Mouse (Mus musculus) stomach, postnatal 0 days (tissue): ENCODE measurements at regions not wholly inside any gene's neighbourhood (a gene's known extent, or its start where the extent isn't known, plus 50 kb on each side); places are given as distances from the start of the nearest gene placed in this dataset.

ENCODE experiments used
- ATAC-seq: fragments of 200-750 bp; cut with Nextera tagmentation; 2 replicates; pipeline ENCODE4 v1.8.0; 2017; ENCODE audit not compliant: low FRiP score, low TSS enrichment
- DNase-seq: peaks from one replicate; pipeline ENCODE4 v3.0.0-alpha.2; 2016; ENCODE audit warnings: low spot score
- H3K27ac ChIP-seq: fragments of 300-500 bp; sonication (generic); replicated peaks from 2 replicates; pipeline ENCODE4 v1.5.1; 2014; ENCODE audit warnings: mild to moderate bottlenecking, control low read depth
- H3K27me3 ChIP-seq: fragments of 300-500 bp; sonication (generic); 2 replicates; pipeline ENCODE4 v1.6.1; 2014; ENCODE audit warnings: low read length; ENCODE audit not compliant: control insufficient read depth, insufficient read depth
- H3K36me3 ChIP-seq: fragments of 300-500 bp; sonication (generic); 2 replicates; pipeline ENCODE4 v1.6.1; 2014; ENCODE audit warnings: low read length, mixed read lengths; ENCODE audit not compliant: control insufficient read depth, insufficient read depth
- H3K4me1 ChIP-seq: fragments of 300-500 bp; sonication (generic); replicated peaks from 2 replicates; pipeline ENCODE4 v1.6.1; 2014; ENCODE audit warnings: antibody characterized with exemption; ENCODE audit not compliant: control insufficient read depth, insufficient read depth
- H3K4me2 ChIP-seq: fragments of 300-500 bp; sonication (generic); replicated peaks from 2 replicates; pipeline ENCODE4 v1.6.1; 2014; ENCODE audit warnings: low read depth, mild to moderate bottlenecking, control low read depth, moderate library complexity
- H3K4me3 ChIP-seq: fragments of 300-500 bp; sonication (generic); 2 replicates; pipeline ENCODE4 v1.5.1; 2014; ENCODE audit warnings: low read depth, low read length, control low read depth
- H3K9ac ChIP-seq: fragments of 300-500 bp; sonication (generic); 2 replicates; pipeline ENCODE4 v1.6.1; 2014; ENCODE audit warnings: mild to moderate bottlenecking, low read length, control low read depth, mixed read lengths
- H3K9me3 ChIP-seq: fragments of 300-500 bp; sonication (generic); 2 replicates; pipeline ENCODE4 v1.6.1; 2016; ENCODE audit warnings: low read length; ENCODE audit not compliant: control insufficient read depth
- CTCF ChIP-seq: IDR thresholded peaks from 2 replicates; pipeline ENCODE4 v1.5.1; 2016; ENCODE audit warnings: antibody characterized with exemption, low read depth, mild to moderate bottlenecking, moderate library complexity
- EP300 ChIP-seq: optimal IDR thresholded peaks from 2 replicates; pipeline ENCODE3; 2016; ENCODE audit warnings: antibody characterized with exemption
- WGBS: fragments of 180-500 bp; shearing (Covaris S2); extraction: QIAGEN DNeasy Blood & Tissue Kit; methylation state at CpG from one replicate; pipeline ENCODE4 v1.1.7; 2014; 5-methylcytosine and 5-hydroxymethylcytosine counted together

DNA sequence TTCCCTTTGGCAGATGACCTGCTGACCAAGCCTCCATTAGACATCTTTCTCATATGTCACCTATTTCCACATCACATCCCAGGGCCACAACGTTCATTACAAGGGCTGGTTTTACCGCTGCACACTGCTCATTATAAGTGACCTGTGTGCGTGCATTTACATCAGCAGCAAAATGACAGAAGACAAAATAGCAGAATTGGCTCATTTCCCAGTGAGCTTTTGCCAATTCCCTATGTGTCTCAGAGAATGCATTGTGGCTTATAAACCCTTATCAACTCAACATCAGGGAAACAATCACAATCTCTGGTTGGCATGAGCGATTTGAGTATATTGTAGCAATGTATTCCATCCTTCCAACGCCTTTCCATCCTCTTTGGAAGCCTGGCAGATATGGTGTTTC, 364.7 kb downstream of the Samd5 start:
- H3K36me3 ChIP-seq: no peaks in the 10 kb centered on the region
- no peaks in the 10 kb centered on the region for H3K4me1 ChIP-seq
- H3K27me3 ChIP-seq: no peaks in the 10 kb centered on the region
- ATAC-seq: no peak
- TF ChIP-seq CTCF: no peak
- no peak for TF ChIP-seq EP300
- no peak overlapping the region for H3K4me2 ChIP-seq
- no peaks in the 10 kb centered on the region for H3K9me3 ChIP-seq
- no peak overlapping the region for H3K4me3 ChIP-seq
- no peak overlapping the region for H3K9ac ChIP-seq
- 63% methylated on average over 5 of the region's 5 CpGs for WGBS
- no peak for DNase-seq
- no peak overlapping the region for H3K27ac ChIP-seq

DNA sequence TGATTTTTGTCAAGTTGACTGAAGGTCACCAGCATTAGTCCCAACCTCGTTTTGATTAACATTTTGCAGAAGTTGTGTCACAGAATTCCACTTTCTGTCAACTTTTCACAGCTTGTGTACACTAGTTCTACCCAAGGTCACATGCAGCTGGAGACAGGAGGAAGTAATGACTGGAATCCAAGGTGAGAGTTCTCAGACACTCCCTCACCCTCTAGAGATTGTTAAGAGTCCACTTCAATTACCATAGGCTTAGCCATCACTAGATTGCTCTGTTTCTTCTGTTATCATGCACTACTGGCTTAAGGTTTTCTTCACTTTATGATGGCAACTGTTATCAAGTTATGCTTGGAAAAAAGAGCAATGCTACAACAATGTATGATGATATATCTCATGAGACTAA, 379.0 kb downstream of the Samd5 start:
- Histone ChIP-seq H3K27ac (no peak overlapping the region), H3K4me3 (no peak overlapping the region), H3K36me3 (no peaks in the 10 kb centered on the region), H3K9ac (no peak overlapping the region), H3K27me3 (no peaks in the 10 kb centered on the region), H3K4me1 (no peaks in the 10 kb centered on the region), H3K9me3 (no peaks in the 10 kb centered on the region), H3K4me2 (no peak overlapping the region)
- TF ChIP-seq CTCF (no peak), EP300 (no peak)
- DNase-seq (no peak), ATAC-seq (no peak)
- WGBS: 15% methylated on average over 1 of the region's 1 CpGs

DNA sequence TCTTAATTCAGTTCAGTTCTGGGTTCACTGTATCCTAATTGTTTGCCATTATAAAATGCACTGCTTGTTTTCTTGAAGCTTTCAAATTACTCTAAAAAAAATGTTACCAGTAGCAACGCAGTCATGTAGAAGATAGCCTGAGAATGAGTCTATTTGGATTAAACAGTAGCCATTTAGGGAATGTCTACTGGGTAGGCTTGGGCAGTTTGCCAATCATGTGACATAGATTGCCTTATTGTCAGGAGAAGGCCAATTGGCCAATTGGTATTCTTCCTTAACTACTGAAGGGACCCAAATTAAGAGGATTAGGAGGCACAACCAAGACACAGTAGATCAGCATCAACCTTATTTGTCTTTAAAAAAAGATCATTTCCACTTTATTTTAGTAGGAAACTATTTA, 379.7 kb downstream of the Samd5 start:
- DNase-seq (no peak), ATAC-seq (no peak)
- Histone ChIP-seq H3K4me3 (no peak overlapping the region), H3K9me3 (no peaks in the 10 kb centered on the region), H3K9ac (no peak overlapping the region), H3K36me3 (no peaks in the 10 kb centered on the region), H3K4me2 (no peak overlapping the region), H3K27me3 (no peaks in the 10 kb centered on the region), H3K4me1 (no peaks in the 10 kb centered on the region), H3K27ac (no peak overlapping the region)
- 65% methylated on average over 1 of the region's 1 CpGs for WGBS
- TF ChIP-seq CTCF (no peak), EP300 (no peak)

DNA sequence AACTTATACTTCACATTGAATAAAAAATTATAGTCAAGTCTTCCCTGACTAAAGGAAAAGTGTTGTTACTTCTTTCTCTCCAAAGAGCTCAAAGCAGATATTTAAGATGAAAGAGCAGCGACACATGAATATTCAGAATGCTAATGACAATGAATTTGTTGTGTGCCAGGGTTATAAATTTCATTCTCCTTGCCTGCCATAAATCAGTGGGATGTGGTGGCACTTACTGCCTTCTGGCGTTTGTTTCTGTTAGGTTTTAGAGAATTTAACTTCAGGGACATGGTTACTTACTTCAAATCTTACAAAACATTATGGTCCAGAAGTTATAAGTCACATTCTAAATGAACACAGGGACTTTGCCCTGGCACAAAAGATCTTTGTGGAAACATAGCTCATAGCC, 380.4 kb downstream of the Samd5 start:
- no peaks in the 10 kb centered on the region for H3K36me3 ChIP-seq
- ATAC-seq: no peak
- TF ChIP-seq EP300: no peak
- no peak for TF ChIP-seq CTCF
- H3K9ac ChIP-seq: no peak overlapping the region
- no peak for DNase-seq
- H3K27ac ChIP-seq: no peak overlapping the region
- no peaks in the 10 kb centered on the region for H3K27me3 ChIP-seq
- H3K9me3 ChIP-seq: no peaks in the 10 kb centered on the region
- WGBS: 83% methylated on average over 2 of the region's 2 CpGs
- H3K4me3 ChIP-seq: no peak overlapping the region
- H3K4me1 ChIP-seq: no peaks in the 10 kb centered on the region
- no peak overlapping the region for H3K4me2 ChIP-seq

DNA sequence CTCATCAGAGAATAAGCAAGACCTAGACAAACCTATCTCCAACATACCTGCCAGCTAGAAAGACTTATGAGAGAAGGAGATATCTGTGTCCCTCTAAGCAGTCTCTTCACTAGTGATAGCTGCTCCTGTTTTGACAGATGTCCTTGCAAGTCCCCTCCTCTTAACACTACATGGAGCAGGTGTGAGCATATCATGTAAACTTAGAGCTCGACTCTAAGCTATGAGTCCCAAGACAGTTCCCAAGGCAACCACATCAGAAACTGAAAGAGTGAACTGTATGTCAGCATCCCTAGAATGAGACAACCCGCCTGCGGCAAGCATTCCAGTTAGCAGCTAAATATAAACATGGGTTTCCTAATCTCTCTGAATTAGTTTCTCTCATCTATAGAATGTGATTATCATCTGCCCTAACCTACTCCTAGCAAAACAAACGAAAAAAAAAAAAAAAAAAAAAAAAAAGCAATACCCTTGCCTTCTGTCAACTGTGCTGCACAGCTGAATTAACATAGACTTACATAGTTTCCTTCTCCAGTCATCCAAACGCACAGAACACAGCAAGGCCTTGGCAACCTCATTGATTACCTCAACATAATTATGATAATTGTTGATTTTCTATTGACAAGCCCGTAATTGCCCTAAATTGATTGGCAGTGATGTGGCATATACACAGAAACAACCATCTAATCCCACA, 383.4 kb downstream of the Samd5 start:
- ATAC-seq (no peak), DNase-seq (no peak)
- TF ChIP-seq CTCF: no peak
- Histone ChIP-seq H3K4me3 (no peak overlapping the region), H3K9ac (no peak overlapping the region), H3K4me2 (no peak overlapping the region), H3K27ac (no peak overlapping the region), H3K36me3 (no peaks in the 10 kb centered on the region), H3K27me3 (no peaks in the 10 kb centered on the region), H3K4me1 (no peaks in the 10 kb centered on the region), H3K9me3 (no peaks in the 10 kb centered on the region)
- 39% methylated on average over 6 of the region's 6 CpGs for WGBS

DNA sequence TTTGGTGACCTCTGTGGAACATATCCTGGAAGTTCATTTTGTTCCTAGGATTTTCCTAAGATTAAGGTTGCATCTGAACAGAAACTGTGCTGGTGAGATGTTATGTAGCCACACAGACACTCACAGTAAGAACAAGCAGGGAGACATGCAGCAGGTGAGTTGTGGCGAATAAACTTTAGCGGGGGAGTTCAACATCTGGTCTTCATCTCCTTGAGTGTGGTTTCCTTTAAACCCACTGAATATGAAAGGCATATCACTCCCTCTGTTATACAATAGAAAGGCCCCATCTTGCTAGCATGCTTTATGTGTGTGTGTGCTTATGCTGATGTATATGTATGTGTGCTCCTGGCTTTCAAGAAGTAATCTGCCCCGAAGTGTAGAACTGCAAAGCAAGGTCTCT, 387.1 kb upstream of the Sash1 start:
- WGBS: 58% methylated on average over 3 of the region's 3 CpGs
- Histone ChIP-seq H3K9me3 (no peaks in the 10 kb centered on the region), H3K4me1 (no peaks in the 10 kb centered on the region), H3K27me3 (no peaks in the 10 kb centered on the region), H3K4me2 (no peak overlapping the region), H3K4me3 (no peak overlapping the region), H3K27ac (no peak overlapping the region), H3K9ac (no peak overlapping the region), H3K36me3 (no peaks in the 10 kb centered on the region)
- ATAC-seq (no peak), DNase-seq (no peak)
- no peak for TF ChIP-seq EP300
- no peak for TF ChIP-seq CTCF
